Mouse (Mus musculus) heart, adult 2 months (tissue): Measurements from ENCODE around the gene Usp16. TPM values are rescaled to one million over a fixed set of nuclear protein-coding genes. Genes with fewer than 3 reads are reported as not detected.

Experiments
- DNase-seq, 2 experiments: peaks; one replicate each; pipeline ENCODE4 v3.0.0; 2021
- H3K27ac ChIP-seq: fragments of 200-600 bp; 2 replicates; pipeline ENCODE4 v1.8.1; 2022
- H3K27me3 ChIP-seq: fragments of 200-500 bp; 2 replicates; pipeline ENCODE4 v1.6.1; 2012; ENCODE audit warnings: mild to moderate bottlenecking, low read length, inconsistent platforms, mixed read lengths; ENCODE audit not compliant: control insufficient read depth, insufficient read depth
- H3K36me3 ChIP-seq: fragments of 200-500 bp; 2 replicates; pipeline ENCODE4 v1.6.1; 2012; ENCODE audit warnings: low read length, inconsistent platforms; ENCODE audit not compliant: control insufficient read depth, insufficient read depth
- H3K4me1 ChIP-seq: fragments of 200-500 bp; 2 replicates; pipeline ENCODE4 v1.6.1; 2011; ENCODE audit warnings: low read length; ENCODE audit not compliant: control insufficient read depth, insufficient read depth
- H3K4me3 ChIP-seq: fragments of 200-600 bp; 2 replicates; pipeline ENCODE4 v1.8.1; 2022
- H3K79me2 ChIP-seq: fragments of 200-500 bp; replicated peaks from 2 replicates; pipeline ENCODE4 v1.6.1; 2012; ENCODE audit warnings: mild to moderate bottlenecking, inconsistent platforms, low read length, moderate library complexity, mixed read lengths; ENCODE audit not compliant: control insufficient read depth, insufficient read depth
- H3K9ac ChIP-seq: fragments of 200-500 bp; 2 replicates; pipeline ENCODE4 v1.6.1; 2012; ENCODE audit warnings: low read depth, mild to moderate bottlenecking, control low read depth, inconsistent platforms, low read length, mixed read lengths
- CTCF ChIP-seq: fragments of 200-600 bp; IDR thresholded peaks from 2 replicates; pipeline ENCODE4 v1.8.1; 2022; ENCODE audit warnings: antibody characterized with exemption, mild to moderate bottlenecking, moderate library complexity
- EP300 ChIP-seq: fragments of 200-500 bp; IDR thresholded peaks from 2 replicates; pipeline ENCODE4 v1.6.1; 2011; ENCODE audit warnings: low read depth, low read length, control low read depth; ENCODE audit not compliant: insufficient read depth
- POLR2A ChIP-seq: fragments of 200-500 bp; IDR thresholded peaks from 2 replicates; pipeline ENCODE4 v1.6.1; 2011; ENCODE audit warnings: mild to moderate bottlenecking, low read depth, low read length, control low read depth; ENCODE audit not compliant: insufficient read depth
- WGBS: fragments of 180-500 bp; shearing (Covaris S2); methylation state at CpG from one replicate; pipeline ENCODE4 v1.1.7; 2018; 5-methylcytosine and 5-hydroxymethylcytosine counted together
- intact Hi-C: fragments of 180-260 bp; cut with DNase I; formaldehyde crosslinking; loops from one replicate; pipeline ENCODE4 v1.15.1; 2025
- polyA plus RNA-seq: library from polyadenylated mRNA; depleted of rRNA; stranded (reverse); fragments of >200 nt; gene quantifications from 2 replicates; pipeline ENCODE4 v1.2.3, GENCODE M21; 2012
- total RNA-seq, 2 experiments: library from RNA; stranded (reverse); gene quantifications; 2 replicates each; pipeline ENCODE4 v1.2.3; 2021

Gene Usp16
- total and polyA plus RNA-seq, 3 experiments, result 22.9 to 47.2 (median 43.2) TPM

DNA sequence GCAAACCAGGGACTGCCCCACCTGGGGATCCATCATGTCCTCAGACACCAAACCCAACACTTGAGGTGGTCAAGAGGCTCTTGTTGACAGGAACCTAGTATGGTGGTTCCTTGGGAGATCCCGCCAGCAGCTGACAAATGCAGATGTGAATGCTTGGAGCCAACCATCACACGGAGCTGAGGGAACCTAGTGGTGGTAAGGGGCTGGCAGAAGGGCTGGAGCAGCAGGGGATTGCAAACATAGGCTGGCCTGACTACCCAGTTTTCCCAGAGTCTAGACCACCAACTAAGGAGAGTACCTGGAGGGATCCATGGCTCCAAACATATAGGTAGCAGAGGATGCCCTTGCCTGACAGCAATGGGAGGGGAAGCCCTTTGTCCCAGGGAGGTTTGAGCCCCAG, 1.3 kb upstream of the Usp16 start:
- Histone ChIP-seq H3K36me3 (peaks cover 6% of the 10 kb centered on the region; the same call in 1 of the 2 replicates), H3K9ac (no peak overlapping the region), H3K4me3 (no peak overlapping the region), H3K27ac (no peak overlapping the region), H3K4me1 (peaks cover 4% of the 10 kb centered on the region), H3K79me2 (peaks cover 4% of the 10 kb centered on the region; the same call in 1 of the 2 replicates), H3K27me3 (no peaks in the 10 kb centered on the region)
- intact Hi-C loops, result no loop called here
- no peak for DNase-seq
- TF ChIP-seq CTCF, result no peak
- TF ChIP-seq EP300, result no peak
- no peak for TF ChIP-seq POLR2A
- WGBS, result 93% methylated on average over 2 of the region's 2 CpGs

DNA sequence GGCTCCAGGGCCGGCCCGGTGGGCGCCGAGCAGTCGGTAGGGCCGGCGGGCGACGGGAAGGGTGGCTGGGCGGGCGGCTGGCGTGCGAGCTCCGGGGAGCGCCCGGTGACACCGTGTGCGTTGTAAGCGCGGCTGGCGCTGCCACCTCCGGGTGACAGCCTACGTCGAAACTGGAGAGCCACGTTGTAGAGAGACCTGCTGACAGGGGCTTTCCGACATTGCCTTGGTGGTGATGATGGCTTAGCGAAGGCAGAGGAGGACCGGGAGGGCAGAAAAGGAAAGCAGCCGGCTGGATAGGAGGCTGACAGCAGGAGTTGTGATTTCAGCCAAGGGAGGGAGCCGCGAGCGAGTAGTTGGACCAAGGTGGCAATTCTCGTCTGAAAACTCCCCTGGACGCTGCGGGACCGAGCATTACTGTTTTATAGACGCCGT, 693 bp downstream of the Usp16 start:
- Histone ChIP-seq H3K36me3 (peaks cover 6% of the 10 kb centered on the region), H3K9ac (peak overlapping the region; percentile 95), H3K79me2 (peaks cover 6% of the 10 kb centered on the region), H3K4me1 (peaks cover 4% of the 10 kb centered on the region), H3K27ac (peak overlapping the region; percentile 91), H3K4me3 (peak overlapping the region; percentile 97), H3K27me3 (no peaks in the 10 kb centered on the region)
- TF ChIP-seq EP300 (no peak), CTCF (no peak), POLR2A (no peak)
- no peak for DNase-seq
- WGBS, result under 1% methylated on average over 38 of the region's 38 CpGs
- intact Hi-C loops, result loop anchor here (1.0 to 2.0 kb wide), 3 partner anchors 14 to 40 kb away; partner anchors contain the start of genes Cct8, Ltn1 and Rwdd2b

DNA sequence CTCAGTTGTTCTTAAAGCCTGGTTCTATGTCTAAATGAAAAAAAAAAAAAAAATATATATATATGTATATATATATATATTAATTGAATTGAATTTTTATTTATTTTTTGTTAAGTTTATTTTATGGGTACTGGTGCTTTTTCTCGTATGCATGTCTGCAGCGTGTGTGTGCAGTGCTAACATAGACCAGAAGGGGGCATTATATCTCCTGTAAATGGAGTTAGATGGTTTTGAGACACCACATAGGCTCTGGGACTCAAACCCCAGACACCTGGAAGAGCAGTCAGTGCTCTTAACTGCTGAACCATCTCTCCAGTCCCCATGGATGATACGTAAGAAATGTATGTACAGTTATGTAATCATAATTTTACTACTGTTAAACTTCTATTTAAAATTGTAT, 4.2 kb downstream of the Usp16 start:
- H3K4me3 ChIP-seq, result no peak overlapping the region
- peaks cover 6% of the 10 kb centered on the region for H3K79me2 ChIP-seq
- no peak overlapping the region for H3K27ac ChIP-seq
- no peaks in the 10 kb centered on the region for H3K27me3 ChIP-seq
- peaks cover 4% of the 10 kb centered on the region for H3K4me1 ChIP-seq
- no peak overlapping the region for H3K9ac ChIP-seq
- no peak for DNase-seq
- H3K36me3 ChIP-seq, result peaks cover 6% of the 10 kb centered on the region
- 97% methylated on average over 3 of the region's 3 CpGs for WGBS
- intact Hi-C loops, result no loop called here
- TF ChIP-seq CTCF (peak; percentile 33; the same call in 1 of the 2 replicates), EP300 (no peak)

DNA sequence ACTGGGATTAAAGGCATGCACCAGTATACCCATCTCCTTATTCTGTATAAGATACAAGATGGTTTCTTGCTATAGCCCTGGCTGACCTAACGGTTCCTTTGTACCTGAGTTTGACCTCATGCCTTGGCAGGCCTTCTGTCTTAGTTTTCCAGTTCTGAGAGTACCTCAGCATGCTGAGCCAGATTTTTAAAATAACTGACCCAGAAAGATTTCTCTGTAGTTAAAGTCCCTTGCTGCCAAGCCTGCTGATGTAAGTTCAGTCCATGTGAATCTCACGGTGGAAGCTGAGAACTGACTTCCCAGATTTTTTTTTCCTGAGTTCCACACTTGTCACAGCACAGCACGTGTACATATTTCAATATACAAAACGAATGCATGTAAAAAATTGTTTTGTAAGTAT, 16.1 kb downstream of the Usp16 start:
- H3K9ac ChIP-seq, result no peak overlapping the region
- H3K79me2 ChIP-seq, result no peaks in the 10 kb centered on the region; the same call in 1 of the 2 replicates
- TF ChIP-seq EP300, result no peak
- no peak for TF ChIP-seq CTCF
- no peak for TF ChIP-seq POLR2A
- no peaks in the 10 kb centered on the region; the same call in 1 of the 2 replicates for H3K4me1 ChIP-seq
- intact Hi-C loops, result no loop called here
- no peak overlapping the region for H3K27ac ChIP-seq
- peaks cover 13% of the 10 kb centered on the region for H3K36me3 ChIP-seq
- DNase-seq, result peak in 1 of 2 experiments; percentile 20
- no peak overlapping the region for H3K4me3 ChIP-seq
- WGBS, result 63% methylated on average over 4 of the region's 4 CpGs
- no peaks in the 10 kb centered on the region for H3K27me3 ChIP-seq

DNA sequence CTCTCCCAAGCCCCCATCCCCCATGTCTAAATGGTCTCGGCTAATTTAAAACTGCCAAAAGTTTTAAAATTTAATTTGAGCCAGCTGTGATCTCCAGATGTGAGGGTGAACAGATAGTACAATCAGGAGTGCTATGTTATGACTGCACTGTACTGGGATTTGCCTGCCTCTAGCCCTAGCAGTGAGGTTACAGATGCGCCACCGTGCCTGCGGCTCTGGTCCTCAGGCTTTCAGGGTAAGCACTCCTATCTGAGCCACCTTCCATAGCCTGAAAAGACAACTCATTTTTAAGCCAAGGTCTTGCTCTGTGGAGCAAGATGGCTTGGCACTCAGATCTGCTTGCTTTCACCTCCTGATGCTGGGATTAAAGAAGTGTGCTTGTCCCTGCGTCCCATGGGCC, 29.9 kb downstream of the Usp16 start:
- Histone ChIP-seq H3K9ac (no peak overlapping the region), H3K27me3 (no peaks in the 10 kb centered on the region), H3K27ac (no peak overlapping the region), H3K36me3 (peaks cover 22% of the 10 kb centered on the region), H3K79me2 (peaks cover 1% of the 10 kb centered on the region; the same call in 1 of the 2 replicates), H3K4me3 (no peak overlapping the region), H3K4me1 (no peaks in the 10 kb centered on the region; the same call in 1 of the 2 replicates)
- DNase-seq, result no peak
- TF ChIP-seq CTCF, result no peak
- no peak for TF ChIP-seq EP300
- TF ChIP-seq POLR2A, result no peak
- 85% methylated on average over 5 of the region's 5 CpGs for WGBS
- intact Hi-C loops, result no loop called here

DNA sequence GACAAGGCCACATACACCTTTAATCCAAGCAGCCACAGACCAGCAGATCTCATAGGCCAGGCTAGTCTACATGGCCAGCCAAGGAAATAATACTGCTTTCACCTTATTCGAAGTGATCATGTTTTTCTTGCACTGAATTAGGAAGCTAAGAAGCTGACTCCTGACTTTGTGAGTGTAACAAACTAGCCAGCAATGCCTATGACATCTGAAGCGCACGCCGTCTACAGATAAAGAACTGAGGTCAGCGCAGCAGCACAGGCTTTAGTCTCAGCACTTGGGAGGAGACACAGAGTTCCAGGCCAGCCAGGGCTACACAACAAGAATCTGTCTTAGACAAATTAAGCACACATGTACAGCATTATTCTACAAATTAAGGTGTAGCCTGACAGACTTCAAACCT, 32.2 kb downstream of the Usp16 start:
- no peaks in the 10 kb centered on the region; the same call in 1 of the 2 replicates for H3K4me1 ChIP-seq
- no peak overlapping the region for H3K9ac ChIP-seq
- no peak for DNase-seq
- no peak overlapping the region for H3K4me3 ChIP-seq
- H3K36me3 ChIP-seq, result peaks cover 15% of the 10 kb centered on the region
- H3K79me2 ChIP-seq, result peaks cover 1% of the 10 kb centered on the region; the same call in 1 of the 2 replicates
- TF ChIP-seq CTCF (no peak), POLR2A (no peak), EP300 (no peak)
- WGBS, result 85% methylated on average over 5 of the region's 5 CpGs
- no peak overlapping the region for H3K27ac ChIP-seq
- intact Hi-C loops, result no loop called here
- H3K27me3 ChIP-seq, result no peaks in the 10 kb centered on the region
